Mouse (Mus musculus): ENCODE data around the gene Dph2.

Gene Dph2

GRCm38 (mm10) chr4:117891738-117892161 lies at the start of gene Dph2:
Gene Dph2 (minus strand): TSS chr4:117892032.
- DNase-seq (ENCODE audit: low read depth): peak; percentile 94

GRCm38 (mm10) chr4:117936964-117937363 lies 45.1 kb upstream of the Dph2 start:
- DNase-seq (ENCODE audit: low read depth): no peak

- DNase-seq (ENCODE audit: low read depth): no peak
These were observed 42.2 kb upstream of the Dph2 start for GRCm38 (mm10) chr4:117934081-117934480.

GRCm38 (mm10) chr4:117933248-117933647 lies 41.4 kb upstream of the Dph2 start:
- DNase-seq (ENCODE audit: low read depth): no peak

- no peak for DNase-seq (ENCODE audit: low read depth)
These were observed 37.6 kb upstream of the Dph2 start, which contains the start of gene Artn for GRCm38 (mm10) chr4:117929391-117929881. Gene Artn (minus strand): TSS chr4:117929763.

- peak; percentile 41 for DNase-seq (ENCODE audit: low read depth)
These were observed 36.9 kb upstream of the Dph2 start for GRCm38 (mm10) chr4:117928699-117929241.

GRCm38 (mm10) chr4:117928234-117928633 lies 36.4 kb upstream of the Dph2 start:
- DNase-seq (ENCODE audit: low read depth): peak; percentile 15

GRCm38 (mm10) chr4:117926545-117927482 lies 35.0 kb upstream of the Dph2 start:
- DNase-seq (ENCODE audit: low read depth): no peak

GRCm38 (mm10) chr4:117924916-117925315 lies 33.1 kb upstream of the Dph2 start:
- peak; percentile 21 for DNase-seq (ENCODE audit: low read depth)

- no peak for DNase-seq (ENCODE audit: low read depth)
These were observed 31.6 kb upstream of the Dph2 start for GRCm38 (mm10) chr4:117923450-117923849.

GRCm38 (mm10) chr4:117921358-117921757 lies 29.5 kb upstream of the Dph2 start:
- DNase-seq (ENCODE audit: low read depth): no peak

- peak; percentile 64 for DNase-seq (ENCODE audit: low read depth)
These were observed 26.9 kb upstream of the Dph2 start for GRCm38 (mm10) chr4:117918762-117919161.

GRCm38 (mm10) chr4:117918261-117918660 lies 26.4 kb upstream of the Dph2 start:
- DNase-seq (ENCODE audit: low read depth): no peak

- DNase-seq (ENCODE audit: low read depth): no peak
These were observed 26.0 kb upstream of the Dph2 start for GRCm38 (mm10) chr4:117917847-117918246.

- DNase-seq (ENCODE audit: low read depth): peak; percentile 18
These were observed 25.6 kb upstream of the Dph2 start for GRCm38 (mm10) chr4:117917402-117917801.

- peak; percentile 52 for DNase-seq (ENCODE audit: low read depth)
These were observed 24.6 kb upstream of the Dph2 start for GRCm38 (mm10) chr4:117916386-117916785.

- DNase-seq (ENCODE audit: low read depth): peak; percentile 58
These were observed 23.8 kb upstream of the Dph2 start for GRCm38 (mm10) chr4:117915489-117916105.

GRCm38 (mm10) chr4:117914591-117915442 lies 23.0 kb upstream of the Dph2 start, which contains the start of gene Ipo13:
Gene Ipo13 (minus strand): TSS chr4:117914999.
- DNase-seq (ENCODE audit: low read depth): peak; percentile 95

- DNase-seq (ENCODE audit: low read depth): no peak
These were observed 22.2 kb upstream of the Dph2 start for GRCm38 (mm10) chr4:117914031-117914430.

- DNase-seq (ENCODE audit: low read depth): no peak
These were observed 21.6 kb upstream of the Dph2 start for GRCm38 (mm10) chr4:117913421-117913820.

- DNase-seq (ENCODE audit: low read depth): no peak
These were observed 20.9 kb upstream of the Dph2 start for GRCm38 (mm10) chr4:117912685-117913273.

All from 416B (cell line).